Mouse (Mus musculus) adrenal gland, adult 2 months (tissue): ENCODE measurements around the gene Klhl3. TPM values are rescaled to one million over a fixed set of nuclear protein-coding genes. Genes with fewer than 3 reads are reported as not detected.
A peak's percentile ranks its signal among the peaks of the same experiment; 100 is the strongest.

Experiments used
- DNase-seq: peaks from one replicate; pipeline ENCODE4 v3.0.0; 2021
- polyA plus RNA-seq: library from polyadenylated mRNA; depleted of rRNA; stranded (reverse); fragments of >200 nt; gene quantifications from 2 replicates; pipeline ENCODE4 v1.2.3, GENCODE M21; 2012
- total RNA-seq, 2 experiments: library from RNA; stranded (reverse); gene quantifications; 2 replicates each; pipeline ENCODE4 v1.2.3; 2021

The Klhl3 gene
- total and polyA plus RNA-seq, 3 experiments: 0.86 to 3.7 (median 0.86) TPM

- peak; percentile 43 for DNase-seq
Measured at GRCm38 (mm10) chr13:58126126-58126525, 12.7 kb upstream of the Klhl3 start.

- no peak for DNase-seq
Measured at GRCm38 (mm10) chr13:58124989-58125388, 11.6 kb upstream of the Klhl3 start.

GRCm38 (mm10) chr13:58124278-58124677, 10.9 kb upstream of the Klhl3 start:
- no peak for DNase-seq

GRCm38 (mm10) chr13:58123381-58123780, 10.0 kb upstream of the Klhl3 start:
- no peak for DNase-seq

GRCm38 (mm10) chr13:58122786-58123297, 9.4 kb upstream of the Klhl3 start:
- no peak for DNase-seq

- peak; percentile 62 for DNase-seq
Measured at GRCm38 (mm10) chr13:58117318-58118017, 4.1 kb upstream of the Klhl3 start.

GRCm38 (mm10) chr13:58116801-58117200, 3.4 kb upstream of the Klhl3 start:
- DNase-seq: no peak

- peak; percentile 51 for DNase-seq
Measured at GRCm38 (mm10) chr13:58115227-58115626, 1.8 kb upstream of the Klhl3 start.

- DNase-seq: no peak
Measured at GRCm38 (mm10) chr13:58112601-58113041, 771 bp downstream of the Klhl3 start.

GRCm38 (mm10) chr13:58112191-58112590, 1.2 kb downstream of the Klhl3 start:
- DNase-seq: no peak

- no peak for DNase-seq
Measured at GRCm38 (mm10) chr13:58111306-58111705, 2.1 kb downstream of the Klhl3 start.

GRCm38 (mm10) chr13:58090643-58091042, 22.7 kb downstream of the Klhl3 start:
- DNase-seq: peak; percentile 69

- DNase-seq: no peak
Measured at GRCm38 (mm10) chr13:58084396-58084795, 29.0 kb downstream of the Klhl3 start.

- no peak for DNase-seq
Measured at GRCm38 (mm10) chr13:58083521-58083920, 29.9 kb downstream of the Klhl3 start.

GRCm38 (mm10) chr13:58083048-58083447, 30.3 kb downstream of the Klhl3 start:
- DNase-seq: no peak

- peak; percentile 38 for DNase-seq
Measured at GRCm38 (mm10) chr13:58078361-58078760, 35.0 kb downstream of the Klhl3 start.

- DNase-seq: no peak
Measured at GRCm38 (mm10) chr13:58074881-58075280, 38.5 kb downstream of the Klhl3 start.

GRCm38 (mm10) chr13:58074466-58074865, 38.9 kb downstream of the Klhl3 start:
- DNase-seq: no peak

- no peak for DNase-seq
Measured at GRCm38 (mm10) chr13:58073254-58073882, 40.0 kb downstream of the Klhl3 start.

GRCm38 (mm10) chr13:58071209-58071608, 42.2 kb downstream of the Klhl3 start:
- no peak for DNase-seq

GRCm38 (mm10) chr13:58070504-58070903, 42.9 kb downstream of the Klhl3 start:
- no peak for DNase-seq

GRCm38 (mm10) chr13:58068421-58069209, 44.8 kb downstream of the Klhl3 start:
- no peak for DNase-seq
